Mouse (Mus musculus) C2C12 (cell line): ENCODE measurements around the gene Plcb4. TPM values are rescaled to one million over a fixed set of nuclear protein-coding genes. Genes with fewer than 3 reads are reported as not detected.

Source experiments
- H3K27me3 ChIP-seq: one replicate; pipeline ENCODE4 v1.6.1; 2011; ENCODE audit not compliant: control insufficient read depth, insufficient read depth, insufficient read length
- H3K36me3 ChIP-seq: one replicate; pipeline ENCODE4 v1.6.1; 2011; ENCODE audit not compliant: control insufficient read depth, insufficient read depth
- H3K4me3 ChIP-seq: one replicate; pipeline ENCODE4 v1.5.1; 2011; ENCODE audit warnings: mild to moderate bottlenecking, control low read depth; ENCODE audit not compliant: poor library complexity, insufficient read depth, severe bottlenecking
- H3K79me2 ChIP-seq: one replicate; pipeline ENCODE4 v1.6.1; 2011; ENCODE audit not compliant: control insufficient read depth, insufficient read depth
- H3K79me3 ChIP-seq: one replicate; pipeline ENCODE4 v1.6.1; 2011; ENCODE audit warnings: low read depth, control low read depth
- H3ac ChIP-seq: one replicate; pipeline ENCODE3; 2011; ENCODE audit warnings: low read depth; ENCODE audit not compliant: control insufficient read depth, insufficient read length
- CEBPB ChIP-seq: IDR thresholded peaks from one replicate; pipeline ENCODE4 v1.6.1; 2011; ENCODE audit warnings: low read depth, mild to moderate bottlenecking, control low read depth, moderate library complexity
- CTCF ChIP-seq: IDR thresholded peaks from one replicate; pipeline ENCODE4 v1.5.1; 2011; ENCODE audit not compliant: control insufficient read depth, insufficient read depth, insufficient read length
- FOSL1 ChIP-seq: IDR thresholded peaks from one replicate; pipeline ENCODE4 v1.8.0; 2011; ENCODE audit warnings: mild to moderate bottlenecking, low read length; ENCODE audit not compliant: poor library complexity, insufficient read depth, severe bottlenecking
- MAX ChIP-seq: IDR thresholded peaks from one replicate; pipeline ENCODE4 v1.6.1; 2011; ENCODE audit warnings: mild to moderate bottlenecking, control low read depth
- MYOD1 ChIP-seq: IDR thresholded peaks from one replicate; pipeline ENCODE4 v1.6.1; 2011; ENCODE audit warnings: low read depth; ENCODE audit not compliant: control insufficient read depth, insufficient read length
- MYOG ChIP-seq: IDR thresholded peaks from one replicate; pipeline ENCODE4 v1.6.1; 2011; ENCODE audit not compliant: control insufficient read depth, insufficient read length; ENCODE audit errors: extremely low read depth
- USF1 ChIP-seq: IDR thresholded peaks from one replicate; pipeline ENCODE4 v1.6.1; 2011; ENCODE audit warnings: low read depth, mild to moderate bottlenecking, control low read depth, moderate library complexity
- polyA plus RNA-seq: library from polyadenylated mRNA; unstranded; fragments of >200 nt; fragmentation: generic; extraction: Trizol; gene quantifications from one replicate; pipeline ENCODE4 v1.2.1, GENCODE M21; 2012; ENCODE audit warnings: missing spikeins

Gene Plcb4
- polyA plus RNA-seq, 1 experiment, result 3.0 TPM

- H3ac ChIP-seq, result no peak overlapping the region
- H3K79me3 ChIP-seq, result no peaks in the 10 kb centered on the region
- H3K79me2 ChIP-seq, result no peaks in the 10 kb centered on the region
- TF ChIP-seq MAX, result no peak
- no peak for TF ChIP-seq CEBPB
- no peak for TF ChIP-seq CTCF
- no peak for TF ChIP-seq MYOG
- H3K4me3 ChIP-seq, result no peak overlapping the region
- no peaks in the 10 kb centered on the region for H3K27me3 ChIP-seq
- H3K36me3 ChIP-seq, result no peaks in the 10 kb centered on the region
These were observed 336.4 kb downstream of the Plcb4 start for GRCm38 (mm10) chr2:135995196-135995595.

DNA sequence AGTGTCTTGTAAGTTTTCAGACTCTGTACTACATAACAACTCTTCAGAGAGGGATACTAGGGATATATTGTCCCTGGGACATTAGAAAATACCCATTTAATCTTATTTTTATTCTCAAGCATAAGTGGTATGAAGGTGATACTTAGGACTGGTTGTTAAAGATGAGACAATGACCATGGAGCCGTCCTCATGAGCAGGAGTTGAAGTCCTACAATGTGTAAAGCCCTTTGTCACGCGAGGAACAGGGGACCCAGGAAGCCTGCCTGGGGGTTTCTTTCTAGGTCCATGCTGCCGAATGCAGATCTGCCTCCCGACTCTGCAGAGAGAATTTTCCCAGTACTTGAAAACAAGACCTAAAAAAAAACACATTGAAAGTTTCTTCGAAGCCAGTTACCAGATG is 338.1 kb downstream of the Plcb4 start:
- H3K79me2 ChIP-seq, result no peaks in the 10 kb centered on the region
- TF ChIP-seq MYOG (no peak), CEBPB (no peak), USF1 (no peak), CTCF (no peak), MAX (no peak), MYOD1 (no peak), FOSL1 (no peak)

GRCm38 (mm10) chr2:135997361-135998150 is 338.7 kb downstream of the Plcb4 start:
- no peaks in the 10 kb centered on the region for H3K36me3 ChIP-seq
- H3K4me3 ChIP-seq, result no peak overlapping the region
- TF ChIP-seq MYOD1 (no peak), MAX (no peak), CTCF (no peak), MYOG (no peak), FOSL1 (no peak), USF1 (no peak), CEBPB (no peak)
- H3K79me3 ChIP-seq, result no peaks in the 10 kb centered on the region
- no peak overlapping the region for H3ac ChIP-seq
- no peaks in the 10 kb centered on the region for H3K27me3 ChIP-seq
- no peaks in the 10 kb centered on the region for H3K79me2 ChIP-seq

More for the DNA sequence above, 338.1 kb downstream of the Plcb4 start:
- Histone ChIP-seq H3K4me3 (no peak overlapping the region), H3K36me3 (no peaks in the 10 kb centered on the region), H3K27me3 (no peaks in the 10 kb centered on the region), H3K79me3 (no peaks in the 10 kb centered on the region), H3ac (no peak overlapping the region)

DNA sequence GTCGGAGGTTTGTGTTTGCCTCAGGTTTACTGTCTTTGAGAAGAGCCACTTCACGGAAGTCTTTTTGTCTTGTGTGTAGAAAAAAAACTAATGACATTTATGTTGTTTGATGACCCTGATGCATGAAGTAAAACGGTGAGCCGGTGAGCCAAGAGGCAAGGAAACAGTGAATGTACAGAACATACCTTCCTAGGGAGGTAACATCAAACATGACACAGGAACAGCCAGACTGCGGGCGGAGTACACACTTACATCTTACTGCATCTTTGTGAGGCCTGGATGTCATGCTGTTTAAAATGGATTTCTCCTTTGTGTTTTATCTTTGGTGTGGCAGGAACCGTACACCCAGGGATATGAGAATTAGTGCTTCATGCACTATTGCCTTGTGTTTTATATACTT is 340.1 kb downstream of the Plcb4 start:
- H3K36me3 ChIP-seq, result no peaks in the 10 kb centered on the region
- no peaks in the 10 kb centered on the region for H3K79me2 ChIP-seq

GRCm38 (mm10) chr2:135999361-135999760 is 340.6 kb downstream of the Plcb4 start:
- TF ChIP-seq MYOG, result no peak
- no peak for TF ChIP-seq MAX
- TF ChIP-seq USF1, result no peak
- no peak for TF ChIP-seq CEBPB
- TF ChIP-seq FOSL1, result no peak
- TF ChIP-seq CTCF, result no peak
- no peak for TF ChIP-seq MYOD1
- H3K4me3 ChIP-seq, result no peak overlapping the region
- H3K27me3 ChIP-seq, result no peaks in the 10 kb centered on the region

More for the DNA sequence above, 340.1 kb downstream of the Plcb4 start:
- H3ac ChIP-seq, result no peak overlapping the region
- no peak for TF ChIP-seq MAX
- TF ChIP-seq CTCF, result no peak
- TF ChIP-seq MYOG, result no peak
- TF ChIP-seq USF1, result no peak
- no peak for TF ChIP-seq CEBPB
- TF ChIP-seq MYOD1, result no peak
- TF ChIP-seq FOSL1, result no peak
- H3K79me3 ChIP-seq, result no peaks in the 10 kb centered on the region
- no peak overlapping the region for H3K4me3 ChIP-seq
- no peaks in the 10 kb centered on the region for H3K27me3 ChIP-seq

DNA sequence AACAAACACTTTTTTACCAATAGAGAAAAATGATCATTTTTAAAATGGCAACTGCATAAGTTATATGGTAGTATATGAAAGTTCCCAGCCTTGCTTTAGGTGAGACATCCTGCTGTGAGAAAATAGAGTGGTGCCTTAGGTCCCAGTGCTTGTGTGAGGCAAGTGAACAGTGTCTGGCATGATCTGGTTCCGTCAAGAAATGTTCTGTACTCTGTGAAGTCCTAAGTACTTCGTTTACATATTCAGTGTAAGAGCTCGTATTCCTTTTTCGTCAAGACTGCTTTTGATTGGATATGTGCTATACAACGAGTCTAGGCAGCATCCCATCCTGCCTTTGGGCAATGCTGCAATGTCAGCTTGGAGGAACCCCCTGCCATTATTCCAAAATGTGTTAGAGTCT is 342.1 kb downstream of the Plcb4 start:
- Histone ChIP-seq H3K79me2 (no peaks in the 10 kb centered on the region), H3K4me3 (no peak overlapping the region), H3K36me3 (no peaks in the 10 kb centered on the region), H3K27me3 (no peaks in the 10 kb centered on the region), H3ac (no peak overlapping the region), H3K79me3 (no peaks in the 10 kb centered on the region)
- TF ChIP-seq MYOG (no peak), USF1 (no peak), MYOD1 (no peak), CTCF (no peak)

More at GRCm38 (mm10) chr2:135999361-135999760, 340.6 kb downstream of the Plcb4 start:
- Histone ChIP-seq H3K79me3 (no peaks in the 10 kb centered on the region), H3K36me3 (no peaks in the 10 kb centered on the region), H3K79me2 (no peaks in the 10 kb centered on the region), H3ac (no peak overlapping the region)
